Mouse (Mus musculus) limb, embryonic 10.5 days (tissue): ENCODE results near the gene Ces2f. TPM values are rescaled to one million over a fixed set of nuclear protein-coding genes. Genes with fewer than 3 reads are reported as not detected.
A peak's percentile ranks its signal among the peaks of the same experiment; 100 is the strongest.
"Not testable (repeated sequence)": the region's sequence is repeated elsewhere in the genome, so short reads cannot be mapped to it uniquely, and the experiment has no call there.

Experiments used
- DNase-seq: peaks from one replicate; pipeline ENCODE4 v3.0.0-alpha.2; 2017; ENCODE audit warnings: low spot score
- H3K27ac ChIP-seq: fragments of 300-500 bp; sonication (generic); 2 replicates; pipeline ENCODE4 v1.5.1; 2016; ENCODE audit warnings: mild to moderate bottlenecking
- H3K27me3 ChIP-seq: fragments of 300-500 bp; sonication (generic); 2 replicates; pipeline ENCODE4 v1.6.1; 2016; ENCODE audit warnings: low read depth, mild to moderate bottlenecking; ENCODE audit not compliant: poor library complexity, severe bottlenecking
- H3K36me3 ChIP-seq: fragments of 300-500 bp; sonication (generic); 2 replicates; pipeline ENCODE4 v1.6.1; 2016; ENCODE audit warnings: mild to moderate bottlenecking, moderate library complexity
- H3K4me1 ChIP-seq: fragments of 300-500 bp; sonication (generic); 2 replicates; pipeline ENCODE4 v1.6.1; 2016
- H3K4me3 ChIP-seq: fragments of 300-500 bp; sonication (generic); 2 replicates; pipeline ENCODE4 v1.5.1; 2016; ENCODE audit warnings: mild to moderate bottlenecking, moderate library complexity
- H3K9me3 ChIP-seq: fragments of 300-500 bp; sonication (generic); replicated peaks from 2 replicates; pipeline ENCODE4 v1.6.1; 2016; ENCODE audit warnings: mild to moderate bottlenecking
- WGBS: fragments of 180-500 bp; shearing (Covaris S2); methylation state at CpG from one replicate; pipeline ENCODE4 v1.1.7; 2016; 5-methylcytosine and 5-hydroxymethylcytosine counted together
- polyA plus RNA-seq: library from polyadenylated mRNA; unstranded; fragments of >200 nt; fragmentation: Nextera tagmentation; extraction: Ambion mirVana; gene quantifications from 2 replicates; pipeline ENCODE4 v1.2.1, GENCODE M21; 2016

The Ces2f gene
- 0.09 TPM in 1 of 2 replicates, not detected in the other for polyA plus RNA-seq

DNA sequence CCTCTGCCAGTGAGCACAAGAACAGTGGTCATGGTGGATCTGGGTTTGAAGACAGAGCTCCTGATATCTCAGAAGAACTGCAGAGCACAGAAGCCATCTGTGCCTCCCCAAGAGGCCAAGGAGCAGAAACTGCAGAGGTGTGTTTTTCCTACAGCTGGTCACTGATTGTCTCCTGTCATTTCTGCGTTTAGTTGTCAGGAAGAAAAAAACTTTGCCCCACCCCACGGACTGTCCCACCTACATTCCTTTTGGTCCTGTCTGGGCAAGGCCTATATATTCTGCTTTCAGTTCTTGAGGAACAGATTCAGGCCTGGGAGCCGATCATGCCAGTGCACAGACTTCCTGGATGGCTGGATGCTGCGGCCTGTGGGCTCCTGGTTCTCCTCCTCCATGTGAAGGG lies at the start of gene Ces2f:
Gene Ces2f, plus strand, starts transcription at position 301 of the 400 bp plus-strand sequence.
- WGBS, result 80% methylated on average over 4 of the region's 4 CpGs
- Histone ChIP-seq H3K36me3 (no peaks in the 10 kb centered on the region), H3K27ac (no peak within 1 kb of the TSS), H3K9me3 (no peaks in the 10 kb centered on the region), H3K27me3 (no peaks in the 10 kb centered on the region), H3K4me3 (no peak within 1 kb of the TSS), H3K4me1 (no peaks in the 10 kb centered on the region)
- no peak for DNase-seq

DNA sequence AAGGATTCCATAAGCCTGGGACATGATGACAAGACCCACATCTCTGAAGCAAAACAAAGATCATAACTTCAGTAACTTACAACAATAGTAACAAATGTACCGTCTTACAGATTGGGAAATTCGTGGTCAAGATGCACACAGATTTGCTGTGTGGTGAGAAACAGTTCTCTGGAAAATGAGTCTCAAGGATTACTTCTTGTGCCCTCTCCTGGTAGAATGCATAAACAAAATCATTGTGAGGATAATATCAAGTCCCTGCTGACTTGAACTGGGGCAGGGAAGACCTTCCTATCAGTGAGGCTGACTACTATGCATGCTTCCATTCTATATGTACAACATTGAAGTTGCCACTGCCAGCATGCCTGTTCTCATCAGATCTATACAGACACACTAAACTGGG lies 45.4 kb upstream of the Ces2f start:
- 82% methylated on average over 2 of the region's 2 CpGs for WGBS

DNA sequence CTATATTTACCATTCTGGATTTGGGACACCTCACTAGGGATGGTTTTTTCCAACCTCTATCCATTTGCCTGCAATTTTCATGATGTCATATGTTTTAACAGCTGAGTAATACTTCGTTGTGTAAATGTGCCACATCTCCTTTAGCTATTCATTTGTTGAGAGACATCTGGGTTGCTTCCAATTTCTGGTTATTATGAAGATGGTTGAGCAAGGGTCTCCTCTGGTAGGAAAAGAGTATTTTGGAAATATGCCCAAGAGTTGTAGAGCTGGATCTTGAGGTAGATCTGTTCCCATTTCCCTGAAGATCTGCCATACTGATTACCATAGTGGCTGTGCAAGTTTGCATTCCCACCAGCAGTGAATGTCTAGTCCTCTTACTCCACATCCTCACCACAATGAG lies 40.0 kb upstream of the Ces2f start:
- no peaks in the 10 kb centered on the region for H3K27me3 ChIP-seq
- 60% methylated on average over 1 of the region's 1 CpGs for WGBS

More for the DNA sequence above, 45.4 kb upstream of the Ces2f start:
- no peak for DNase-seq
- no peaks in the 10 kb centered on the region for H3K36me3 ChIP-seq
- H3K9me3 ChIP-seq, result no peaks in the 10 kb centered on the region
- no peak overlapping the region for H3K27ac ChIP-seq
- no peaks in the 10 kb centered on the region for H3K27me3 ChIP-seq
- H3K4me1 ChIP-seq, result no peaks in the 10 kb centered on the region
- no peak overlapping the region for H3K4me3 ChIP-seq

DNA sequence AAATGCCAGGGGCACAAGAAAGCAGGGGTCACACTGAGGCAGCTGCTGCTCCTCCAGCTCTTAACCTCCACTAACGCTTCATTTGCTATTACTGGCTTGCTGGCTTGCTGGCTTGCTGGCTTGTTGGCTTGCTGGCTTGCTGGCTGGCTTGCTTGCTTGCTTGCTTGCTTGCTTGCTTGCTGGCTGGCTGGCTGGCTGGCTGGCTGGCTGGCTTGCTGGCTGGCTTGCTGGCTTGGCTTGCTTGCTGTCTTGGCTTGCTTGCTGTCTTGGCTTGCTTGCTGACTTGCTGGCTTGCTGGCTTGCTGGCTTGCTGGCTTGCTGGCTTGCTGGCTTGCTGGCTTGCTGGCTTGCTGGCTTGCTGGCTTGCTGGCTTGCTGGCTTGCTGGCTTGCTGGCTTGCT lies 38.1 kb upstream of the Ces2f start:
- not testable (repeated sequence) for H3K9me3 ChIP-seq, H3K36me3 ChIP-seq
- WGBS, result 86% methylated on average over 1 of the region's 1 CpGs

More for the DNA sequence above, 40.0 kb upstream of the Ces2f start:
- no peaks in the 10 kb centered on the region for H3K4me1 ChIP-seq
- H3K9me3 ChIP-seq, result no peaks in the 10 kb centered on the region
- H3K36me3 ChIP-seq, result no peaks in the 10 kb centered on the region
- H3K27ac ChIP-seq, result no peak overlapping the region
- peak; percentile 3 for DNase-seq
- H3K4me3 ChIP-seq, result no peak overlapping the region

DNA sequence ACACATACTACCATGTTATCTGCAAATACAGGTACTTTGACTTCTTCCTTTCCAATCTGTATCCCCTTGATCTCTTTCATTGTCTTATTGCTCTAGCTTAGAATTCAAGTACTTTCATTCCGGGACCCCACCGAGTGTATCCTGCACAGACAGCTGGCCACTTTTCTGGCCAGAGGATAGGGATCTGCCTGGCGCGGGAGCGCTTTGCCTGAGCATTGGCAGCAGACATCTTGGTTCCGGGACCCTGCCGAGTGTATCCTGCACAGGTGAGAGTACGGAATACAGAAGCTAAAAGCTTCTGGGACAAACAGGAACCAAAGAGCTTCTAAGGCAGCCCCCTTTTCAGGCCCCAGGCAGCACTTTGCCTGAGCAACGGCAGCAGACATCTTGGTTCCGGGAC lies 37.5 kb upstream of the Ces2f start:
- not testable (repeated sequence) for H3K4me3 ChIP-seq, DNase-seq, H3K4me1 ChIP-seq, H3K9me3 ChIP-seq, H3K27ac ChIP-seq, H3K36me3 ChIP-seq, H3K27me3 ChIP-seq
- WGBS, result 96% methylated on average over 10 of the region's 10 CpGs

More for the DNA sequence above, 38.1 kb upstream of the Ces2f start:
- not testable (repeated sequence) for H3K4me3 ChIP-seq, H3K4me1 ChIP-seq, H3K27me3 ChIP-seq, H3K27ac ChIP-seq, DNase-seq

DNA sequence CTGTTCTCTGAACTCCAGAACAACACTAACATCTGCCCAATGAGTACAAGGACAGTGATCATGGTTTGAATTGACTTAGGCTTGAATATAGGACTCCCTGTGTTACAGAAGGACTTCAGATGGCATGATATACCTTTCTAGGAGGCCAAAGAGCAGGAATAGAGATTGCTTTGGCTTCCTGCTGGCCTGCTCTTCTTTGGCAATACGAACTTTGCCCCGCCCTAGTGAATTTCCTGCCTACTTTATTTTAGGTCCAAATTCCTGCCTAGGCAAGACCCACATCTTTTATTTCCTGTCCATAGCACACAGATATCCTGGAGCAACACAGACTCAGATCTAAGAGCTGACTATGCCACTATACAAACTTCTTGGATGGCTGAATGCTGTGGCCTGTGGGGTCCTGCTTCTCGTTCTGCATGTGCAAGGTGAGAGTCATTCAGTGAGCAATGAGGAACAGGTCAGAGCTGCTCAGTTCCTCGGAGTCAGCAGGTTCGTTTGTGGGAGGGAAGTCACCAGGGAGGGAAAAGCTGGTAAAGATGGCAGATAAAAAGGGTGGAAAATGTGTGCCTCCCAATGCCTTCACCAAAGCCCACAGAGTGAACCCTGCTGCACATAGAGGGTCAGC lies 21.1 kb upstream of the Ces2f start, which contains the start of gene Ces2e:
Gene Ces2e, plus strand, starts transcription at position 289 of the 625 bp plus-strand sequence.
- no peak for DNase-seq
- no peak within 1 kb of the TSS for H3K4me3 ChIP-seq
- H3K27ac ChIP-seq, result no peak within 1 kb of the TSS
- no peaks in the 10 kb centered on the region for H3K36me3 ChIP-seq
- no peaks in the 10 kb centered on the region for H3K4me1 ChIP-seq
- H3K27me3 ChIP-seq, result no peaks in the 10 kb centered on the region
- WGBS, result 75% methylated on average over 5 of the region's 5 CpGs
- no peaks in the 10 kb centered on the region for H3K9me3 ChIP-seq

DNA sequence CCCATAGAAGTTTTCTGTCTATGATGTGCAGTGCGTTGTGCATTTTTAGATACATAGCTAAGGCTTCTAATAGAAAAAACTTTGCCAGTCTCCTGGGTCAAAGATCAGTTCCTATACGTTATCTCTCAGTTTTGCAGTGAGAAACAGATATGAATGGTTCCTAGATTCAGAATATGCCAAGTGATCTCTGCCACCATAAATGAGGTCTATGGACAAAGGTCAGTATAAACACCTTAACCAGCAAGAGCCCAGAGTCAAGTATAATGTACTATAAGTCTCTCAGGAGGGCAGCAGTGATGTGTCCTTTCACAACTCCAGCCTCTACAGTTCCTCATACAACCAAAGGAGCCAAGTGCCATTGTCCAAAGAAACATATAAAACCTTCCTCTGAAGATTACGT lies 19.9 kb upstream of the Ces2f start:
- 91% methylated on average over 3 of the region's 3 CpGs for WGBS
- Histone ChIP-seq H3K27me3 (no peaks in the 10 kb centered on the region), H3K27ac (no peak overlapping the region), H3K4me1 (no peaks in the 10 kb centered on the region), H3K9me3 (no peaks in the 10 kb centered on the region), H3K4me3 (no peak overlapping the region), H3K36me3 (no peaks in the 10 kb centered on the region)
- DNase-seq, result no peak

DNA sequence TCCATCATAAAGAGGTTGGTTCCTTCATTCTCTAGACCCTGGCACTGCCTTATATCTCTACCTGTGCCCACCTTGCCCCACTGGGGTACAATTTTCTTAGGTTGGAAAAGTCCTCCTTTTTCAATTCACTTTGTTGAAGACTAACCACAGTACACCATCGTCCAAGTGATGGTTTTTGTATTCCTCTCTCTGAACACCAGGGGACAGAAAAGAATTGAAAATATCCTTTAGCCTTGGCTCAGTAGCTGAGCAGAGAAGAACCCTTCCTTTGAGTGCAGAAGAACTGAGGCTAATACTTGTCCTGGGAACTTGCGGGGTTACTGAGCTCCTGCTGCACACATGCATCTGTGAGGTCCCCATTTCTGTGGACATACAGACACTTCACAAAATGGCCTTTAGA lies 2.5 kb upstream of the Ces2f start:
- Histone ChIP-seq H3K27ac (no peak overlapping the region), H3K4me3 (no peak overlapping the region), H3K27me3 (no peaks in the 10 kb centered on the region), H3K9me3 (no peaks in the 10 kb centered on the region), H3K36me3 (no peaks in the 10 kb centered on the region), H3K4me1 (no peaks in the 10 kb centered on the region)
- 85% methylated on average over 2 of the region's 2 CpGs for WGBS
- no peak for DNase-seq

DNA sequence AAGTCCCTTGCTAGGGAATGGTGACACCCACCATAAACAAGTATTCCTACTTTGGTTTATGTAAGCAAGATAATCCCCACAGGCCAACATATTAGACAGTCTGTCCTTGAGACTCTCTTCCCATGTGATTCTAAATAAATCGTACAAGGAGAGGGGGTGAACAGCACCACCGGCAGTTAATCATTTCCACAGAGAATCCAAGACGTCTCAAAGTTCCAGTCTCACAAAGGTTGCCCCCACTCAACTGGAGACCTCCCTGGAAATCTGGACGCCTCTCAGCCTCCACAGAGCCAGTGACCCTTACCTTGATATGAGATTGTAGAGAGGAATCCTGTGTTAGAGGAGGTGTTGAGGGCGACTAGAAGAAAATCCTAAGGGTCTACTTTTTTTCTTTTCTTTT lies 1.9 kb downstream of the Ces2f start:
- H3K27me3 ChIP-seq, result no peaks in the 10 kb centered on the region
- 89% methylated on average over 5 of the region's 5 CpGs for WGBS

DNA sequence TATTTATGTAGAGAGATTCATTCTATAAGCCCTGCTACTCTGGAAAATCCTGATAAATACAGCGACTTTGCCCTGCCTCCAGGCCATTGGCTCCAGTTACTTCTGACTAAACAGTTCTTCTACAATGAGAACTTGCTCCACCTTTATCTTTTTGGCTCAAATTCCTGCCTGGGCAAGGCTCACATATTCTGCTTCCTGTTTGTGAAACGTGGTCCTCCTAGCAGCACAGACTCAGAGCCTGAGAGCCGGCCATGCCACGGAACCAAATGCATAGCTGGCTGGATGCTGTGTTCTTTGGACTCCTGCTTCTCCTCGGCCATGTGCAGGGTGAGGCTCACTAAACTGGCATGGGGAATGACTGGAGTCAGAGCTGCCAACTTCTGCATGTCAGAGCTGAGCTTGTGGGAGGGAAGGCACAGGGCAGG lies 14.4 kb downstream of the Ces2f start, which contains the start of gene Ces2g:
Gene Ces2g, plus strand, starts transcription at position 182 of the 425 bp plus-strand sequence.
- Histone ChIP-seq H3K36me3 (no peaks in the 10 kb centered on the region), H3K27ac (no peak within 1 kb of the TSS), H3K4me3 (no peak within 1 kb of the TSS), H3K27me3 (no peaks in the 10 kb centered on the region), H3K4me1 (no peaks in the 10 kb centered on the region), H3K9me3 (no peaks in the 10 kb centered on the region)
- WGBS, result 75% methylated on average over 5 of the region's 5 CpGs
- DNase-seq, result no peak

More for the DNA sequence above, 1.9 kb downstream of the Ces2f start:
- no peaks in the 10 kb centered on the region for H3K36me3 ChIP-seq
- H3K4me3 ChIP-seq, result no peak overlapping the region
- no peak overlapping the region for H3K27ac ChIP-seq
- DNase-seq, result no peak
- H3K4me1 ChIP-seq, result no peaks in the 10 kb centered on the region
- H3K9me3 ChIP-seq, result no peaks in the 10 kb centered on the region

DNA sequence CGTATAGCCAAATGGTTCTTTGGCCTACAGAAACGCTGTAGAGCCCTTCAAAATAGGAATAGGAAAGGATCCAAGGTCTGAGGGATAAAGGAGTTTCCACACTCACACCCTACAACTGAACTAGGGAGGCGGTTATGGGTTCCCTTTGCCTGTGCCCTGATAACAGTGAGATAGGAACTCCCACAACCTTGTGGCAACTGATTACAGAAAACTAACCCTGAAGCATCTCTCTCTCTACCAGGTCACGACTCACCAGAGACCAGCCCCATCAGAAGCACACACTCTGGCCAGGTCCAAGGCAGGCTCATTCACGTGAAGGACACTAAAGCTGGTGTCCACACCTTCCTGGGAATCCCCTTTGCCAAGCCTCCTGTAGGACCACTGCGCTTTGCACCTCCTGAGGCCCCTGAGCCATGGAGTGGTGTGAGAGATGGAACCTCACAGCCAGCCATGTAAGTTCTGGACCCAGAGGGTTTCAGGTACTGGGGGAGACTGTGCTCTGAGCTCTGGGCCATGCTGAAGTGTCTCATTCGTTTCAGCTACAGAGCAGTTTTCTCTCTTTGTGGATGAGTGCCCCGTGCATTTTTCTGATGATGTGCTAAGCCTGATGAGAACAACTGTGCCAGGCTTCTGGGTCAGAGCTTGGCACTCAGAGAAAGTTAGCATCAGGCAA lies 15.2 kb downstream of the Ces2f start:
- 81% methylated on average over 8 of the region's 8 CpGs for WGBS
- no peaks in the 10 kb centered on the region for H3K4me1 ChIP-seq
- no peaks in the 10 kb centered on the region for H3K9me3 ChIP-seq
- H3K27me3 ChIP-seq, result no peaks in the 10 kb centered on the region
- H3K36me3 ChIP-seq, result no peaks in the 10 kb centered on the region
- H3K4me3 ChIP-seq, result no peak overlapping the region
- no peak overlapping the region for H3K27ac ChIP-seq
- DNase-seq, result no peak

DNA sequence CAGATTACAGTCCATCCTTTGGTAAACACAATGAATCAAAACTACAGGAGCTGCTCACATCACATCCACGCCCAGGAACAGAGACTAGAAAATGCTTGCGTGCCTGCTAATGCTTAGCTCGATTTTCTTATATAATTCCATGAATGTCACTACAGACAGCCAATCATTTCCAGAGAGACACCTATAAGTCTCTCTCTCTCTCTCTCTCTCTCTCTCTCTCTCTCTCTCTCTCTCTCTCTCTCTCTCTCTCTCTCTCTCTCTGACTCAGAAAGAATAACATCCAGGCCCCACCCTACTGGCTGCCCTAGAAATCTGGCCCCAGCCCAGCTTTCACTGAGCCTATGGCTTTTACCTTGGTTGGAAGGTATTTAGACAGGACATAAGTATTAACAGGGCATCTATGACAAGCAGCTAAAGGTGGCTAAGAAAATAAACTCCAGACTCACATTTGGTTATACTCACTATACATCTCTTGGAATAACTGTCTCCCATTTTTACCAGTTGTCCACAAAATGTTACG lies 16.3 kb downstream of the Ces2f start:
- H3K27me3 ChIP-seq, result no peaks in the 10 kb centered on the region
- WGBS, result 87% methylated on average over 4 of the region's 4 CpGs
- H3K9me3 ChIP-seq, result no peaks in the 10 kb centered on the region
- no peak for DNase-seq
- H3K36me3 ChIP-seq, result no peaks in the 10 kb centered on the region
- H3K4me3 ChIP-seq, result no peak overlapping the region
- H3K27ac ChIP-seq, result no peak overlapping the region
- H3K4me1 ChIP-seq, result no peaks in the 10 kb centered on the region

DNA sequence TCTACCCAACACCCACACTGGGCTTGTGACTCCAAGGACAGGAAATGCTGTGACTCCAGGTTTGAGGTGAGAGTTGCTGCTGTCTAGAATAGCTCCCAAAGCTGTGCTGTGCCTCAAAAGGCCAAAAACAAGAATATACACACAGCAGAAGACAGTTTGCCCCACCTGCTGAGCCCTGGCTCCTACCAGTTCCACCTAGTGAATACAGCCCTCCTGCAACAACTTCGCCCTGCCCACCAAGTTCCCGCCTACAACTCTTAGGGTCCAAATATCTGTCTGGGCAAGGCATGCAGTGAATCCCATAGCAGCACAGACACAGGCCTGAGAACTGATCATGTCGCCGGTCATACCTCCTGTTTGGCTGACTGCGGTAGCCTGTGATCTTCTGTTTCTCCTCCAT lies 37.0 kb downstream of the Ces2f start:
- Histone ChIP-seq H3K4me3 (no peak overlapping the region), H3K9me3 (peaks cover 8% of the 10 kb centered on the region; the same call in 1 of the 2 replicates), H3K27ac (no peak overlapping the region), H3K4me1 (no peaks in the 10 kb centered on the region), H3K36me3 (no peaks in the 10 kb centered on the region), H3K27me3 (no peaks in the 10 kb centered on the region)
- DNase-seq, result no peak
- WGBS, result 89% methylated on average over 5 of the region's 5 CpGs
